Mouse (Mus musculus) embryo, embryonic 9.5 days (tissue): ENCODE measurements around the gene Ltbp3.
A peak's percentile ranks its signal among the peaks of the same experiment; 100 is the strongest.

Source experiments
- DNase-seq: peaks from one replicate; pipeline ENCODE4 v3.0.0-alpha.2; 2017; ENCODE audit errors: extremely low spot score

Gene Ltbp3

DNA sequence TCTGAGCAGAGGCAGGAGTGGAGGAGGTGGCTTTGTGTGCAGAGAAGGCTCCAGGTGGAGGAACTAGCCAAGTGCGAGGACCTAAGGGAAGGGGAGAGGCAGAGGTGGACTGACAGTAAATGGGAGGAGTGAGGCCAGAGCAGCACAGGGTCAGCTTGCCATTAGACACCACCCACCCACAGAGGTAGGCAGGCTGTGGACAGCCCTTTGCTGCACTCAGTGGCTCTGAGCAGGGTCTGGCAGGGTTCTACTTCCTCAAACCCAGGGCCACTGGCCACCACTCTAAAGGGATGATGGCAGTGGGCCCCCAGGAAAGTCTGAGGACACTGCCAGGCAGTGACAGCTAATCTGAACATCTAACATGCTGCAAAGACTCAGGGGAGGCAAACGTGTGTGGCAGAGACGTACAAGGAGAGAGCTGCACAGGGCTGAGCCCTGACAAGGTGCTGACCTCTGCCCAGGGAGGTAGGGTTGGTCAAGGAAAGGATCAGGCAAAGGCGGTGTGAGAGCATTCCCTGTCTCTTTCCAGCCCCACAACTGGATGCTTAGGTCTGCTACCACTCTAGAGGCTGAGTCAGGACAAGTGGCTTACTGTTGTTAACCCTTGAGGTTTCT lies 16.7 kb upstream of the Ltbp3 start:
- no peak for DNase-seq

DNA sequence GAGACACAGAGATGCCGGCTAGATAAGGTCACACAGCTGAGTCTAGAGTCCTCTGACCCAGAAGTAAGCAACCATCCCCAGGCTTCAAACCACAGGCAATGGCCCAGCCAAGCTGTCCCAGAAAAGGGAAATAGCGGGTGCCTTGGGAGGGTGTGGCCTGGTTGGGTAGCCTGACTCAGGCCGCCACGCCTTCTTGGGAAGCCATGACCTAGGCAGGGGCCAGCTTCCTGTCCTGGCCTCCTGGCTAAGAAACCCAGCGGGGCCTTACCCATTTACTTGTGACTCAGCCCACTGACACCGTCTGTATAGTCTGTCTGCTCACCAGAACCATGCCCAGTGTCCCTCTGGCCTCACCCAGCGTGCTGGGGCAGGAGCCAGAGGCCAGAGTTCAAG lies 16.2 kb upstream of the Ltbp3 start:
- no peak for DNase-seq

DNA sequence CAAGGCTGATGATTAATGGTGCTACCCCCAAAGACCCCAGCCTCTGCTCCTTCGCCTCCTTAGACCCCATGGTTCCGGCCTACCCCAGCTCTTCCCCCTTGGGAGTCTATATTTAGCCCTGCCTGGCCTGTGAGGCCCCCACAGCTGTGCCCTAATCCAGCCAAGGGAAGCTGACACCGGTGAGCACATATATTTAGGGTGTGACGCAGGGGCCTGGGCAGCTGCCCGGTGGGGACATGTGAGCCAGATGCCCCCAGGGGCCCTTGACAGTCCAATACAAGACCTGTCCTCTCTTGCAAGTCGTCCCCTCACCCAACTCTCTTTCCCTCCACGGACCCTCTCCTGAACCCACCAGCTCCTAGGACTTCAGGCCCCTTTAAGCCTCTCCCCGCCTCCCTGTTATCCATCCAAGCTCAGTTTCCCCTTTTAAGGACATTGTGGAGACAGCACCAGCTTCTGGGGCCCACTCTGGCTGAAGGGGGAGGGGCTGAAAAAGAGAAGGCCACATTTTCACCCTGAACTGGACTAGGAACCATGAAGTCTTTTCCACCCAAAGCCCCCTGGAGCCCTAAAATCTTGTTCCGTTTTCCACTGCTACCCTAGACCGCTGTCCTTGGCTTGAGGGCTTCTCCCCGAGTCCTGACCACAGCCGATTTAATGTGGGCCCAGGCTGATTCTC lies 15.5 kb upstream of the Ltbp3 start:
- no peak for DNase-seq

DNA sequence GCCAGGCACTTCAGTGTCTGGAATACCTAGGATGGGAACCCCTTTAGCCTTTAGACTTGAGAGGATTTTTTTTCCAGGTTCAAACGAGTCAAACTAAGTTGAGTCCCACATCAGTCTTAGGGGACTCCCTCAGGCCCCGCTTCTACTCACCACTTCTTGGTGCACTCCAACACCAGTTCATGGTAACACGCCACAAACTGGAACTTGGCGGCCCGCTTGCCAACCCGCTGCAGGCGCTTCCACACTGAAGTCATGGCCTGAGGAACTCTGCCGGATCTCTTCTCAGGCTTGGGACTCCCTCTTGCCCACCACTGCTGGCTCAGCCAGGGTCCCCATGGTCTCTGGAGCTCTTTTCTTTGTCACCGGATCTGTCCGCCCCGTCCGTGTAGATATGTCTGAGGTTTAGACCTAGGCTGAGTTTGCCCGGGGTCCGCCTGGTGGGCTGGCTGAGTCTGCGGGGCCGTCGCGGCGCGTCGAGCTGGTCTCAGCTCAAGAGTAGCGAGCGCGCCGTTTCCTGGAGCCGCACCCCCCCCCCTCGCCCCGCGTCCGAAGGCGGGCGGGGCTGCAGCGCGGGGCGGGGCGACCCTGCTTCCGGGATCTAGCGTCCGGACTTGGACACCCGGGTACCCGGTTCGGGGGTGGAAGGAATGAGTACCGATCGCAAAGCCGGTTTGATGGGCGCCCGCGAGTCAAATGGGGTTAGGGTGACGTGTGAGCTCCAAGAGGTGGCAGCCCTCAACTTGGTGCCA lies 14.8 kb upstream of the Ltbp3 start, which contains the start of gene Ehbp1l1:
TSS of gene Ehbp1l1 (minus strand) at position 551 of the 749 bp plus-strand sequence.
- DNase-seq: no peak

DNA sequence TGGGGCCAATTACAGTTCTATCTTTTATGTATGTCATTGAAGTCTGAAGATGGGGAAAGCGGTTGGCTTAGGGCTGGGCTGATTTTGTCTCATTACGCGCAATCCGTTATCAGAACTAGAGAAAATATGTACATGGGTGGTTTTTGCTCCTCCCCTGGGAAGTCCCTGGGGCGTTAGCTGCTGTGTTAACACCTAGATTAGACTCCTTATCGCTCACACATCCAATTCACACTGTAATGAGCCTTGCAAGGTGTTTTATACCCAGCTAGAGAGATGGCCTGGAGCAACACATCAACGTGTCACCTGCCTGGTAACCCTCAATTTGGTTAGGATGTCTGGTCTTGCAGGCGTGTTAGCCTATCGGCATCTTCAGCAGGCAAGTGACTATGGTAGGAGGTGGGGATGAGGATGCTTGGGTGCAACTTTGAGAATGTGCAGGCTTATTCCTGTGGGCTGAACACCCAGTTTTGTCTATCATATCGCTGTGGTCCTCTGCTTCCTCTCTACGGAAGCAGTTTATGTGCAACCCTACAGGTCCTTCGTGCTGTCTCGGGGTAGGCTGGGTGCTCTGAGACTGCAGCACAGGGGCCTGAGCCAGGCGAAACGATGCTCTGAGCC lies 13.6 kb upstream of the Ltbp3 start:
- DNase-seq: no peak

DNA sequence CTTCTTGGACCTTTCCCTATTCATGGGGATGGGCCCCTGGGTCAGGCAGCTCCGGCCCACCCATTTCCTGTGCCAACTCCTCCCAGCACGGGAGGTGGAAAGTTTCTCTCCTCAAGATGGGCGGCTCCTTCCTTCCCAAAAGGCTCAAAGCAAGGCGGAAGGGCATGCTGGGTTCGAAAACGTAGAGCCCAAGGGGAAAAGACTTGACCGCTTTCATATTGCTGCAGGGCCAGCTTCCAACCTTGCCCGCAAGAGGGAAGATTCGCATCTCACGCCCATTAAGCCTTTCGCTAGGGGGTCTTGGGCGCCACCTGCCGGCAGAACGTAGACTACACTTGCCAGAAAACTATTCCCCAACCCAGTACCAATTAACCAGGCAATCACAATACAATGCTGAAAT lies 13.0 kb upstream of the Ltbp3 start:
- DNase-seq: peak; percentile 86

DNA sequence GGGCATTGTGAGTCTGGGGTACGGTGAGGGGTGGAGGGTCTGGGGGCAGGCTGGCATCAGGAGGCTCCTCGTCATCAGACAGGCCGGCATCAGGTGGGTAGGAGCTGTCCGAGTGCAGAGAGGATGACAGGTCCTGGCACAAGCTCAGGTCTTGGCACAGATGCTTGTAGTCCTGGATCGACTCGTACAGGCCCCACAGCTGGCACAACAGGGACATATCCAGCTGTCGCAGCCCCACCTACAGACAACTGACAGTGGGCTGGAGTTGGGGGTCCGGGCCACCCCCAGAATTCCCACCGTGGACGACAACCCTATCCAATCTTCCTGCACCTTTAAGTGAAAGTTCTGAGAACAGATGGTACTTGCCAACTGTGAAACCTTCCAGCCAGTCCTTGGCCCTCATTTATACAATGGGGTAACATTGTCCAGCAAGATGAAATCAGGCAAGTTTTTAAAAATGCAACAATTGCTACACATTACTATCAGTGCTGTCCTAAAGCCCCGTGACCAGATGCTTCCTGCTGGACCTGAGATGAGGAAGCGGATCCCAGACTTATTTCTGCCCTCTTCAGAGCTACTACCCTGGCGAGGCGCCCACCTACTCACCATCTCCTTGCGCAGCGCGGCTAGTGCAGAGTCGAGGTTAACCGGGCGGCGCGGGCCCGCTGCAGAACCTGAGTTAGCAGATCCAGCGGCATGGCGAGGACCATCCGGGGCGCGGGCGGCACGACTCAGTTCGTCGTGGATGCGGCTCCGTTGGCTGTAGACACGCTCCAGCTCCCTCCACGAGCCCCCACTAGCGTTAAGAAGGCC lies 11.9 kb upstream of the Ltbp3 start:
- no peak for DNase-seq

DNA sequence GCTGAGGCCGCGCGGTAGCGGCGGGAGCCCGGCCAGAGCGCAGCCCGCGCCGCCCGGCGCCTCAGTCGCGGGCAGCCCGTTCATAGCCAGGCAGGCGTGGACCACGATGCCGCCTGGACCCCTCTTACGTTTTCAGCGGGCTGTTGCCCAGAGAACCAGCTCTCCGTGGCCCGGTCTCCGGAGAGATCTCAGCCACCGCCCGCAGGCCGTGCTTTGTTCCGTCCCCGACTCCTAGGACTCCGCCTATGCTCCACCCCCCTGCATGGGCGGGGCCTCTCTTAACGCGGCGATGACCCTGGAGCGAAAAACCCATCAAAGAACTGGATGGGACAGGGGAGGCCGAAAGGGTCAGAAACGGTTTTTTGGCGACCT lies 11.3 kb upstream of the Ltbp3 start, which contains the start of gene Fam89b:
TSS of gene Fam89b (minus strand) at position 210 of the 372 bp plus-strand sequence.
- peak; percentile 89 for DNase-seq

DNA sequence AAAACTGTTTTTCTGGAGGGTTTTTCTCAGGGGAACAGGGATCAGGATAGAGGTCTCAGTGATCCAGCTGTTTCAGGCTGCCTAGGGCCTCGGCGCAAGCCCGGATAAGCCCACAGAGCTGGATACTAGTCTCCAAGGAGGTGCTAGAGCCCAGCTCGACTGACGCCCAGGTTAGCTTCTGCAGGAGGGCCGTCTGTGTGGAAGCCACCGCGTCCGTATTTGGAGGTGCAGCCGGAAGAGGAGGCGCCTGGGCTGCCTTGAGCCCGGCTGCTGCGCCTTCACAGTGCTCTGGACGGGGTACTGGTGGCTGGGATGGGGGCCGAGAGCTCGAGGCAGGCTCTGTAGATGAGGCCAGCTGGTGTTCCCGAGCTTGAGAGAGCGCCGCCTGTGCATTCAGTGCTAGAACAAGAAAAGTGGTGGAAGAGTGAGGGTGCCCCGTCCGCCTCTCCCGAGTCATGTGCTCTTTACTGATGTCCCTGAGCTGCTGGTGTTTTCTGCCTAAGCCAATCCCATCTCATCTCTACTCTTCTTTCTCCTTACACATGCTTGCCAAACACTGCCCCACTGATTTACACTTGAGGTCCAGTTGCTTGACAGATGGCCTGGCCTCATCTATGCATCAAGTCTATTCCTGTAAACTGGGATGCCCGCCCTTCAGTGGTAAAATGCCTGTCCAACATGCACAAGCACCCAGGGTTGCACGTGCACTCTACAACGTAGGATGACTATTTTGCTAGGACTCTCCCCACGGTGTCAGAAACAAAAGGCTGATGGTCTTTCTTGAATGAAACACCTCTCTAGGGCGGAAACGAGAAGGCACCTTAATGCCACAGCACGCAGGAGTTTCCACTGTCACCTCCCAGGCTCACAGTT lies 10.2 kb upstream of the Ltbp3 start:
- no peak for DNase-seq

DNA sequence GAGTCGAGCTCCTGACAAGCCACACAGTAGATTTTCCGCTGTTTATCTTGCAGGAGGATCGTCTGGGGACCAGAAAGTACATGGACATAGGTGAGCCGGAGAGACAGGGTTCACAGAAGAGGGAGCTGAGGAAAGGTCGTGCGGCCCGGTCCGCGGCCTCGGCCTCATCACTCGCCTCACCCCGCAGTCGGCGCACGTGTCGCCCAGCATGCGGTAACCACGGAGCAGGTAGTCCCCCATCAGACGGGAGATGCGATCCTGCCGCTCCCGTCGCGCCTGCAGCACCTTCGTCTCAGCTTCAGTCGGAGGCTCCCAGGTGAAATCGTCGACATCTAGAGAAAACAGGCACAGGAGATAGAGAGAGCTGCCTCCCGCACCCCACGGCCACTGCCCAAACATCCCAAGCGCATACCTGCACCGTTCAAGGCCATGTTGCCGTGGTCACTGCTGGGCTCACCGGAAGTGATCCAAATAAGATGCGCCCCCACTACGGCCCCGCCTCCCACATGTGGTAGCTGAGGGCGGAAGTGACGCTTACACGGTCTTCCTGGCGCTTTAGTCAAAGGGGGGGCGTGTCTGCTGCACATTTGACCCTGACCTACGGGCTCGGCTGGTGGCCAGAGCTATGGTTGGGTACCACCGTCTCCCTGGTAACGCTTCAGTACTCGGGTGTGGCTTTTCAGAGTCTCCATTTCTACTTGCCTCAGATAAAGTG lies 9.3 kb upstream of the Ltbp3 start:
- peak; percentile 96 for DNase-seq

DNA sequence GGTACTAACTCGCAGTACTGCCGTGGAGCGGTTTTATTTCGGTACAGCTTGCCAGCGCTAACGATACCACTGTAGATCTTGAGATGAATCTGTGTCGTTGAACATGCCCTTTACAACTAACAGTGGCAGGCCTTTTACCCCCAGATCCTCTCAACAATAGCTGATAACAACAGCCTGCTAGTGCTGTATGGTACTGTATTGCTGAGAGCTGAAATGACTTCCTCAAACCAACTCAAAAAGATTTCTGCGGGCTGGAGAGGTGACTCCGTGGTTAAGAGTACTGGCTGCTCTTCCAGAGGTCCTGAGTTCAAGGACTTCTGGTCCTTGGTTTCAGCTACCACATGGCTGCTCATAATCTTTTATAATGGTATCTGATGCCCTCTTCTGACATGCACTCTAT lies 6.4 kb upstream of the Ltbp3 start:
- no peak for DNase-seq

DNA sequence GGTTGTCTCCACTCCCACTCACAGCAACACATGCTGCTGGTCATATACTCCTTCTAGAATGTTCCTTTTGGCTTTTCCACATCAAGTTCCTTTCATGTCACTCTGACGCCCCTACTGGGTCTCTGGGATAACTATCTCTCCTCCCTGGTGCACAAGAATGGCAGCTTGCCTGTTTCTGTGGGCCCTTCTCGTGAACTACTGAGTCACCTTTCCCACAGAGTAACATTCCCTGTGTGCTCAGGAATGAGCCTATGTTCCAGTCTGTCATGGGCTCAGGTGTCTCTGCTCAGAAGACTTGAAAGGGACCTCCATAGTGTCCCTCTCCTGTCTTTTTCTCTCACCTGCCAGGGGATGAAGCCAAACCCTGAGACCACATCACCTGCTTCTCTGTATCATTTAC lies 1.3 kb upstream of the Ltbp3 start:
- no peak for DNase-seq

DNA sequence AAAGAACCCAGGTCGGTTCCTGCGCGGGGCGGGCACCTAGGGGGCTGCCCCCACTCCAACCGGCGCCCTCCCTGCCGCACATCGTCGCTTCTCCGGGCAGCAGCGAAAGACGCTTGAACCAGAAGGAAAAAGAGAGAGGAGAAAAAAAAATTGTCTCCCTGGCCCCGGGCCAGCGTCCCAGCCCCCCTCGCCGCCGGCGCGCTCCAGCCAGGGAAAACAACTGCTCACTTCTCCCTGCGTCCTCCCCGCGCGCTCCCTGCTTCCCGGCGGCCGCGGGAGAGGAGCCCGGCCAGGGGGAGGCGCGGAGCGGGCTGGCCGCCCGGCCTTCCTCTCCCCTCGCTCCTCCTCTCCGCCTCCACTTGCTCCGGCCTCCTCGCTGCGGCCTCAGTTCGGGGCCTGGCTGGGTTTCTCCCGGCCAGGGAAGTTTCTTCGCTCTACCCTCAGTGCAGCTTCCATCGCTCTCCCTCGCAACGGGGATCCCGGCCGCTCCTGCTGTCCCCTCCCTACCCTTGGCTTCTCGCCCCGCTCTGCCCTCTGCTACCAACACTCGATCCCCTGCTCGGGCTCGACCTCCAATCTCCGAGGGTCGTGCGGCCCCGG lies 1.0 kb downstream of the Ltbp3 start:
- DNase-seq: peak; percentile 66

DNA sequence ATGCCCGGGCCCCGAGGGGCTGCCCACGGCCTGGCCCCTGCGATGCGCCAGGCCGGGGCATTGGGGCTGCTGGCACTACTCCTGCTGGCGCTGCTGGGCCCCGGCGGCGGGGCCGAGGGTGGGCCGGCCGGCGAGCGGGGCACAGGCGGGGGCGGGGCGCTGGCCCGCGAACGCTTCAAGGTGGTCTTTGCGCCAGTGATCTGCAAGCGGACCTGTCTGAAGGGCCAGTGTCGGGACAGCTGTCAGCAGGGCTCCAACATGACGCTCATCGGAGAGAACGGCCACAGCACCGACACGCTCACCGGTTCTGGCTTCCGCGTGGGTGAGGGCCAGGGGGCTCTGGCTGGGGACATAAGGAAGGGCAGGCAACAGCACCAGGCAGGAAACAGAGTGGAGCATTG lies 1.5 kb downstream of the Ltbp3 start:
- peak; percentile 57 for DNase-seq

DNA sequence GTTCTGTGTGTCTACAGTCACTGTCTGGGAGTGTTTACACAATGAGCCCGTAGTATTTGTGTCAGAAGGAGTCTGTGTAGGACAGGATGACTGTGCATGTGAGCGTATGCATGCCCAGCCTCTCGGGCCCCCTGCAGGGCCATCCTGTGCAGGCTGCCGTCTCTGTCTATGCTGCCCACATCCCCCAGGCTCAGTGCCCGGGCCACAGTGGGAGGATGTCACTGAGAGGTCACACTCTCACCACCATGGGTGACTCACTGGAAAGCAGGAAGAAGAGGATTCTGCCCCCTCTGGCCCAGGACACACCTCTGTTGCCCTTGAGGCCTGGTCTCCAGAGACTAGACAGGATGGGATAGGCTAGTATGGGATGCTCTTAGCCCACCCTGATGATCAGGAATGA lies 2.9 kb downstream of the Ltbp3 start:
- DNase-seq: no peak

DNA sequence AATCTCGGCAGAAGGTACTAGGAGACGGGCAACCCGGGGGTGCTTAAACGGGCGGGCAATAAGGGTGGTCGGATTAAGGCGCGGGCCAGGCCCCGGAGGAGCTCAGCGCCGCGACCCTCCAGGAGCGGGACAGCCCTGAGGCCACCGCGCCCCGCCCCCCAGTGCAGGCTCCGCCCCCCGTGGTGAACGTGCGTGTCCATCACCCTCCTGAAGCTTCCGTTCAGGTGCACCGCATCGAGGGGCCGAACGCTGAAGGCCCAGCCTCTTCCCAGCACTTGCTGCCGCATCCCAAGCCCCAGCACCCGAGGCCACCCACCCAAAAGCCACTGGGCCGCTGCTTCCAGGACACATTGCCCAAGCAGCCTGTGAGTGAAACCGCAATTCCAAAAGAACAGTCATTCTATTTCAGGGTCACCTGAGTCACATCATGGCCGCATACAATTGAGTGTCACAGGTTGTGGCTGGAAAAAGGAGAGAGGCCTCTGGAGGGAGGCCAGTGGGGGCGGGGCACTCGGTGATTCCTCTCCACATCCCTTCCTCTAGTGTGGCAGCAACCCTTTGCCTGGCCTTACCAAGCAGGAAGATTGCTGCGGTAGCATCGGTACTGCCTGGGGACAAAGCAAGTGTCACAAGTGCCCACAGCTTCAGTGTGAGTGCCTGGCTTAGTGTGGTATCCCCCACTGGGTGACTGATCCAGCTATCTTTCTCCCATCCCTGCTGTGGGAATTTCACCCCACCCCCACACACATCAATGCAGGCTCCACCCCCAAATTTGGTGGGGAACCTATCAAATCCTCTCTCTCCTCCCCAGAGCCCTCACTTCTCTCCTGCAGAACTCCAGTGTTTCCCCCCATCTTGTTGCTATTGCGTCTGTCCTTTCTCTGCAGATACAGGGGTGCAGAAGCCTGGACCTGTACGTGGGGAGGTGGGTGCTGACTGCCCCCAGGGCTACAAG lies 5.3 kb downstream of the Ltbp3 start:
- no peak for DNase-seq

DNA sequence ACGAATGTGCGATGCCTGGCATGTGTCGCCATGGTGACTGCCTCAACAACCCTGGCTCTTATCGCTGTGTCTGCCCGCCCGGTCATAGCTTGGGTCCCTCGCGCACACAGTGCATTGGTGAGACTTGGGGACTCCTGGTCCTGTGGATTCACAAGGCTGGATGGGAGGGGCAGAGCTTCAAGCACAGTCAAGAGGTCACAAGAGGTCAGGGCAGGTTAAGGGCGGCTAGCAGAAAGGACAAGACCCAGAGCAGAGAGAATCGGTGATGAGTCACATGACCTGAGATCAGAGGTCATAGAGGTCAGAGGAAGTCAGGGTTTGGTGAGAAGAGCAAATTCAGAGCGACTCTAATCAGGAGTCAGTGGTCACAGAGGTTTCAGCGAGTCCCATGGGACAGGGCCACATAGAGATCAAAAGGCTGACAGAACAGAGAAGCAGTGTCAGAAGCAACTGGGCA lies 6.2 kb downstream of the Ltbp3 start:
- DNase-seq: peak; percentile 65

DNA sequence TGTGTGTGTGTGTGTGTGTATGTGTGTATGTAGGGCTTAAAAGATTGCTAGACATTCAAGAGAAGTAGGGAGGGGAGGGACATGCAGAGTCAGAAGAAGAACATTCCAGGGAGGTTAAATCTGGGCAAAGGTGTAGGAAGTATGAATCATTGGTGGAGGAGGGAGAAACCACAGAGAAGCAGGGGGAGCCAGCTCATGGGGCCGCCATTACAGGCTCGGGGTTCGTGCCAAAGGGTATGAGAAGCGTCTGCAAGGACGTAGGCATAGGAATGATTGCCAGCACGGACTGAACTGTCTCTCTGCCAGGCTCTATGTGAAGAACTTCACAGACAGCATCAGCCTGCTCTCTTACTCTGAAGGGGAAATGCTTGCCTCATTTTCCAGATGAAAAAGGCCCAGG lies 8.8 kb downstream of the Ltbp3 start:
- DNase-seq: no peak
